Mouse (Mus musculus): ENCODE measurements around the gene Gm29554.
"Not testable (repeated sequence)": the region's sequence is repeated elsewhere in the genome, so short reads cannot be mapped to it uniquely, and the experiment has no call there.

Gm29554 gene

DNA sequence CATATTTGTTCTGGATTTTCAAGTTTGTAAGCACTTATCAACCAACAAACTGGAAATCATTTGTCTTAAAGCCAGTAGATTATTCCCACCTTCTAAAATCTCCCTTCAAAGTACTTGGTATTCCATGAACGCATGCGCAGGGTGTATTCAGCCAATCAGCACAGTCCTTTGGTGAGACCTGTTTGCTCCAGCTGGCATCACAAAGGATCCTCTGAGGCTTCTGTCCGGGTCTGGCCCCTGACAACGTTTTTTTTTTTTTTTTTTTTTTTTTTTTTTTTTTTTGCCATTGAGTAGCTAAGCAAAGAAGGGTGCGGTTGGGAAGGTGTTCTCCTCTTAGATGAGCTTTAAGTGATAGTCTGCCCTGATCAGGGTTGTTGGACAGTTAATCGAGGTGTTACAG lies at the start of gene Gm29554:
Gm29554 (plus strand) TSS at position 301 of the 400 bp plus-strand sequence.
- DNase-seq (ENCODE audit: low read depth, low spot score): not testable (repeated sequence)

Data from telencephalon, adult 2 months (tissue).